Mouse (Mus musculus): Measurements from ENCODE around the gene Ric8b. TPM values are rescaled to one million over a fixed set of nuclear protein-coding genes. Genes with fewer than 3 reads are reported as not detected.

Ric8b gene
- polyA plus RNA-seq, 1 experiment from 2014 or later = 48.1 TPM

- Histone ChIP-seq H3K36me3 (no peaks in the 10 kb centered on the region), H3K4me3 (no peak overlapping the region), H3K27ac (replicated peaks) (no peak overlapping the region), H3K9ac (no peak overlapping the region), H3K9me3 (no peaks in the 10 kb centered on the region), H3K4me2 (no peak overlapping the region), H3K4me1 (replicated peaks) (no peaks in the 10 kb centered on the region), H3K27me3 (no peaks in the 10 kb centered on the region)
- ATAC-seq (ENCODE audit: low FRiP score, low read depth) = no peak
- WGBS = 76% methylated on average over 9 of the region's 9 CpGs
These were observed 20.2 kb upstream of the Ric8b start for GRCm38 (mm10) chr10:84896941-84897930.

- no peak for ATAC-seq (ENCODE audit: low FRiP score, low read depth)
These were observed 19.1 kb upstream of the Ric8b start for GRCm38 (mm10) chr10:84898144-84898979.

GRCm38 (mm10) chr10:84901676-84902075 is 15.7 kb upstream of the Ric8b start:
- H3K9ac ChIP-seq = no peak overlapping the region
- no peak overlapping the region for H3K4me3 ChIP-seq
- WGBS = 67% methylated on average over 5 of the region's 5 CpGs
- H3K9me3 ChIP-seq = no peaks in the 10 kb centered on the region
- H3K27ac ChIP-seq (replicated peaks) = no peak overlapping the region
- peaks cover 18% of the 10 kb centered on the region for H3K4me1 ChIP-seq (replicated peaks)
- ATAC-seq (ENCODE audit: low FRiP score, low read depth) = no peak
- no peaks in the 10 kb centered on the region for H3K27me3 ChIP-seq
- no peak overlapping the region for H3K4me2 ChIP-seq
- H3K36me3 ChIP-seq = no peaks in the 10 kb centered on the region

More at GRCm38 (mm10) chr10:84898144-84898979, 19.1 kb upstream of the Ric8b start:
- WGBS = 78% methylated on average over 3 of the region's 3 CpGs
- Histone ChIP-seq H3K9me3 (no peaks in the 10 kb centered on the region), H3K27me3 (no peaks in the 10 kb centered on the region), H3K9ac (no peak overlapping the region), H3K4me2 (no peak overlapping the region), H3K4me1 (replicated peaks) (peaks cover 5% of the 10 kb centered on the region), H3K4me3 (no peak overlapping the region), H3K36me3 (no peaks in the 10 kb centered on the region), H3K27ac (replicated peaks) (no peak overlapping the region)

- peaks cover 23% of the 10 kb centered on the region for H3K4me1 ChIP-seq (replicated peaks)
- no peaks in the 10 kb centered on the region for H3K9me3 ChIP-seq
- H3K27me3 ChIP-seq = no peaks in the 10 kb centered on the region
- ATAC-seq (ENCODE audit: low FRiP score, low read depth) = no peak
- no peak overlapping the region for H3K4me3 ChIP-seq
- H3K36me3 ChIP-seq = no peaks in the 10 kb centered on the region
- no peak overlapping the region for H3K9ac ChIP-seq
- 49% methylated on average over 2 of the region's 2 CpGs for WGBS
- H3K4me2 ChIP-seq = no peak overlapping the region
- H3K27ac ChIP-seq (replicated peaks) = no peak overlapping the region
These were observed 15.2 kb upstream of the Ric8b start for GRCm38 (mm10) chr10:84902213-84902612.

- 29% methylated on average over 7 of the region's 7 CpGs for WGBS
- ATAC-seq (ENCODE audit: low FRiP score, low read depth) = peak; percentile 50; the same call in 1 of the 2 replicates
- no peak overlapping the region for H3K9ac ChIP-seq
- H3K27me3 ChIP-seq = no peaks in the 10 kb centered on the region
- no peak overlapping the region for H3K4me3 ChIP-seq
- no peaks in the 10 kb centered on the region for H3K9me3 ChIP-seq
- H3K4me2 ChIP-seq = peak overlapping the region; percentile 25
- H3K4me1 ChIP-seq (replicated peaks) = peaks cover 31% of the 10 kb centered on the region
- H3K36me3 ChIP-seq = no peaks in the 10 kb centered on the region
- H3K27ac ChIP-seq (replicated peaks) = peak overlapping the region; percentile 55; the same call in 1 of the 2 replicates
These were observed 14.1 kb upstream of the Ric8b start for GRCm38 (mm10) chr10:84903307-84903706.

- peak overlapping the region; percentile 55 for H3K27ac ChIP-seq (replicated peaks)
- H3K36me3 ChIP-seq = no peaks in the 10 kb centered on the region
- H3K9me3 ChIP-seq = no peaks in the 10 kb centered on the region
- no peak overlapping the region for H3K4me3 ChIP-seq
- peaks cover 35% of the 10 kb centered on the region for H3K4me1 ChIP-seq (replicated peaks)
- no peak overlapping the region for H3K9ac ChIP-seq
- peak; percentile 64 for ATAC-seq (ENCODE audit: low FRiP score, low read depth)
- no peaks in the 10 kb centered on the region for H3K27me3 ChIP-seq
- H3K4me2 ChIP-seq = peak overlapping the region; percentile 25
- WGBS = 8% methylated on average over 5 of the region's 5 CpGs
These were observed 13.7 kb upstream of the Ric8b start for GRCm38 (mm10) chr10:84903742-84904141.

- H3K4me3 ChIP-seq = no peak overlapping the region
- no peak for ATAC-seq (ENCODE audit: low FRiP score, low read depth)
- no peak overlapping the region for H3K9ac ChIP-seq
- peak overlapping the region; percentile 75 for H3K27ac ChIP-seq (replicated peaks)
- H3K4me1 ChIP-seq (replicated peaks) = peaks cover 55% of the 10 kb centered on the region
- H3K36me3 ChIP-seq = no peaks in the 10 kb centered on the region
- H3K4me2 ChIP-seq = no peak overlapping the region
- WGBS = 56% methylated on average over 9 of the region's 9 CpGs
- no peaks in the 10 kb centered on the region for H3K27me3 ChIP-seq
- H3K9me3 ChIP-seq = no peaks in the 10 kb centered on the region
These were observed 10.5 kb upstream of the Ric8b start for GRCm38 (mm10) chr10:84906895-84907294.

GRCm38 (mm10) chr10:84908006-84908405 is 9.4 kb upstream of the Ric8b start:
- Histone ChIP-seq H3K4me1 (replicated peaks) (peaks cover 54% of the 10 kb centered on the region), H3K36me3 (no peaks in the 10 kb centered on the region), H3K27ac (replicated peaks) (0 out of 2 replicates have a peak overlapping the region, but pooled peaks have one; percentile 13), H3K4me3 (no peak overlapping the region), H3K4me2 (no peak overlapping the region), H3K9ac (no peak overlapping the region), H3K27me3 (no peaks in the 10 kb centered on the region), H3K9me3 (no peaks in the 10 kb centered on the region)
- 55% methylated on average over 3 of the region's 3 CpGs for WGBS
- ATAC-seq (ENCODE audit: low FRiP score, low read depth) = no peak

GRCm38 (mm10) chr10:84908471-84908870 is 8.9 kb upstream of the Ric8b start:
- no peak overlapping the region for H3K9ac ChIP-seq
- peaks cover 49% of the 10 kb centered on the region for H3K4me1 ChIP-seq (replicated peaks)
- H3K27ac ChIP-seq (replicated peaks) = 0 out of 2 replicates have a peak overlapping the region, but pooled peaks have one; percentile 13
- no peak for ATAC-seq (ENCODE audit: low FRiP score, low read depth)
- H3K36me3 ChIP-seq = no peaks in the 10 kb centered on the region
- H3K9me3 ChIP-seq = no peaks in the 10 kb centered on the region
- no peak overlapping the region for H3K4me3 ChIP-seq
- no peaks in the 10 kb centered on the region for H3K27me3 ChIP-seq
- 76% methylated on average over 3 of the region's 3 CpGs for WGBS
- H3K4me2 ChIP-seq = no peak overlapping the region

- Histone ChIP-seq H3K4me2 (peak overlapping the region; percentile 33), H3K27ac (replicated peaks) (peak overlapping the region; percentile 45; the same call in 1 of the 2 replicates)
- 43% methylated on average over 17 of the region's 17 CpGs for WGBS
These were observed 8.2 kb upstream of the Ric8b start for GRCm38 (mm10) chr10:84909021-84909801.

GRCm38 (mm10) chr10:84910194-84910593 is 7.2 kb upstream of the Ric8b start:
- H3K4me2 ChIP-seq = no peak overlapping the region
- ATAC-seq (ENCODE audit: low FRiP score, low read depth) = 0 out of 2 replicates have a peak, but pooled peaks have one; percentile 19
- H3K9me3 ChIP-seq = no peaks in the 10 kb centered on the region
- H3K9ac ChIP-seq = no peak overlapping the region
- no peak overlapping the region for H3K4me3 ChIP-seq
- H3K27me3 ChIP-seq = no peaks in the 10 kb centered on the region
- 12% methylated on average over 7 of the region's 7 CpGs for WGBS
- H3K27ac ChIP-seq (replicated peaks) = peak overlapping the region; percentile 45; the same call in 1 of the 2 replicates
- H3K4me1 ChIP-seq (replicated peaks) = peaks cover 41% of the 10 kb centered on the region
- H3K36me3 ChIP-seq = no peaks in the 10 kb centered on the region

More at GRCm38 (mm10) chr10:84909021-84909801, 8.2 kb upstream of the Ric8b start:
- peak; percentile 49 for ATAC-seq (ENCODE audit: low FRiP score, low read depth)
- H3K4me1 ChIP-seq (replicated peaks) = peaks cover 41% of the 10 kb centered on the region
- no peaks in the 10 kb centered on the region for H3K9me3 ChIP-seq
- no peak overlapping the region for H3K4me3 ChIP-seq
- no peak overlapping the region for H3K9ac ChIP-seq
- no peaks in the 10 kb centered on the region for H3K27me3 ChIP-seq
- no peaks in the 10 kb centered on the region for H3K36me3 ChIP-seq

Data from hindbrain, embryonic 15.5 days (tissue).